Mouse (Mus musculus) ES-CJ7 (cell line): ENCODE measurements around the gene Rnf220.

Experiments
- DNase-seq: peaks from one replicate; pipeline ENCODE4 v3.0.0; 2011; ENCODE audit warnings: low read depth, low spot score

Rnf220 gene

GRCm38 (mm10) chr4:117496482-117497165 is at the start of gene Rnf220:
Rnf220 (minus strand) TSS chr4:117497052.
- DNase-seq = peak; percentile 90

- DNase-seq = no peak
These were observed 49.8 kb upstream of the Rnf220 start for GRCm38 (mm10) chr4:117546616-117547015.

- no peak for DNase-seq
These were observed 48.6 kb upstream of the Rnf220 start for GRCm38 (mm10) chr4:117545448-117545847.

- no peak for DNase-seq
These were observed 43.7 kb upstream of the Rnf220 start for GRCm38 (mm10) chr4:117540571-117540970.

GRCm38 (mm10) chr4:117539329-117539980 is 42.6 kb upstream of the Rnf220 start:
- no peak for DNase-seq

- DNase-seq = no peak
These were observed 40.1 kb upstream of the Rnf220 start for GRCm38 (mm10) chr4:117537002-117537401.

- DNase-seq = no peak
These were observed 38.8 kb upstream of the Rnf220 start for GRCm38 (mm10) chr4:117535496-117536200.

GRCm38 (mm10) chr4:117529843-117530242 is 33.0 kb upstream of the Rnf220 start:
- DNase-seq = no peak

GRCm38 (mm10) chr4:117527952-117528351 is 31.1 kb upstream of the Rnf220 start:
- peak; percentile 75 for DNase-seq

- no peak for DNase-seq
These were observed 30.5 kb upstream of the Rnf220 start for GRCm38 (mm10) chr4:117527116-117527899.

- DNase-seq = no peak
These were observed 29.1 kb upstream of the Rnf220 start for GRCm38 (mm10) chr4:117525990-117526389.

- peak; percentile 39 for DNase-seq
These were observed 24.5 kb upstream of the Rnf220 start for GRCm38 (mm10) chr4:117521350-117521749.

GRCm38 (mm10) chr4:117518246-117518645 is 21.4 kb upstream of the Rnf220 start:
- no peak for DNase-seq

GRCm38 (mm10) chr4:117499043-117499442 is 2.2 kb upstream of the Rnf220 start:
- no peak for DNase-seq

- peak; percentile 55 for DNase-seq
These were observed 917 bp downstream of the Rnf220 start for GRCm38 (mm10) chr4:117495869-117496401.

GRCm38 (mm10) chr4:117494911-117495501 is 1.8 kb downstream of the Rnf220 start:
- peak; percentile 46 for DNase-seq

GRCm38 (mm10) chr4:117493905-117494851 is 2.7 kb downstream of the Rnf220 start:
- DNase-seq = peak; percentile 17

GRCm38 (mm10) chr4:117493161-117493568 is 3.7 kb downstream of the Rnf220 start:
- peak; percentile 19 for DNase-seq

GRCm38 (mm10) chr4:117491840-117492239 is 5.0 kb downstream of the Rnf220 start:
- no peak for DNase-seq

GRCm38 (mm10) chr4:117489975-117490374 is 6.9 kb downstream of the Rnf220 start:
- no peak for DNase-seq
